Mouse (Mus musculus) MEL (cell line): ENCODE measurements around the gene Gpr1. TPM values are rescaled to one million over a fixed set of nuclear protein-coding genes. Genes with fewer than 3 reads are reported as not detected.

Source experiments
- DNase-seq: peaks from one replicate; pipeline ENCODE4 v3.0.0; 2011; ENCODE audit warnings: low read depth, low spot score
- H3K27ac ChIP-seq: 2 replicates; pipeline ENCODE4 v1.5.1; 2012; ENCODE audit warnings: low read depth, mild to moderate bottlenecking, control low read depth, low read length, moderate library complexity; ENCODE audit not compliant: control insufficient read depth
- H3K27me3 ChIP-seq, 2 experiments: fragments of 150-350 bp in 1 of 2; sonication (generic) in 1 of 2; 2 replicates each; pipeline ENCODE4 v1.6.1; 2012; ENCODE audit warnings: low read length in 2 of 2, mild to moderate bottlenecking in 2 of 2, improper control_type of control experiment in 1 of 2, moderate library complexity in 1 of 2; ENCODE audit not compliant: insufficient read depth in 2 of 2, control insufficient read depth in 1 of 2
- H3K36me3 ChIP-seq, 2 experiments: 2 replicates each; pipeline ENCODE4 v1.6.1; 2012 to 2014; ENCODE audit warnings: low read length in 2 of 2, improper control_type of control experiment in 1 of 2, inconsistent platforms in 1 of 2, mild to moderate bottlenecking in 1 of 2; ENCODE audit not compliant: insufficient read depth in 2 of 2, control insufficient read depth in 1 of 2
- H3K4me1 ChIP-seq, 2 experiments: fragments of 150-350 bp in 1 of 2; sonication (generic) in 1 of 2; 2 replicates each; pipeline ENCODE4 v1.6.1; 2012; ENCODE audit warnings: low read length in 2 of 2, improper control_type of control experiment in 1 of 2, mild to moderate bottlenecking in 1 of 2; ENCODE audit not compliant: insufficient read depth in 2 of 2, control insufficient read depth in 1 of 2
- H3K4me3 ChIP-seq, 2 experiments: fragments of 150-350 bp in 1 of 2; sonication (generic) in 1 of 2; 2 replicates each; pipeline ENCODE4 v1.5.1; 2012; ENCODE audit warnings: low read depth in 2 of 2, low read length in 2 of 2, mild to moderate bottlenecking in 2 of 2, moderate library complexity in 2 of 2, control low read depth in 1 of 2, improper control_type of control experiment in 1 of 2; ENCODE audit not compliant: control insufficient read depth in 1 of 2, insufficient read depth in 1 of 2
- H3K79me2 ChIP-seq: 2 replicates; pipeline ENCODE4 v1.6.1; 2012; ENCODE audit warnings: mild to moderate bottlenecking, low read length, moderate library complexity; ENCODE audit not compliant: control insufficient read depth, poor library complexity, insufficient read depth
- H3K9ac ChIP-seq: 2 replicates; pipeline ENCODE4 v1.6.1; 2012; ENCODE audit warnings: low read depth, mild to moderate bottlenecking, control low read depth, low read length, moderate library complexity; ENCODE audit not compliant: control insufficient read depth, poor library complexity, severe bottlenecking
- H3K9me3 ChIP-seq: fragments of 150-350 bp; sonication (generic); replicated peaks from 2 replicates; pipeline ENCODE4 v1.6.1; 2012; ENCODE audit warnings: mild to moderate bottlenecking, low read length, improper control_type of control experiment, moderate library complexity; ENCODE audit not compliant: insufficient read depth
- BHLHE40 ChIP-seq: IDR thresholded peaks from 2 replicates; pipeline ENCODE4 v1.6.1; 2012; ENCODE audit warnings: low read depth, mild to moderate bottlenecking, inconsistent platforms, low read length, improper control_type of control experiment, borderline replicate concordance
- CHD1 ChIP-seq: IDR thresholded peaks from 2 replicates; pipeline ENCODE4 v1.6.1; 2012; ENCODE audit warnings: low read depth, mild to moderate bottlenecking, inconsistent platforms, low read length, improper control_type of control experiment
- ELF1 ChIP-seq: IDR thresholded peaks from 2 replicates; pipeline ENCODE4 v1.6.1; 2014; ENCODE audit warnings: low read depth, mild to moderate bottlenecking, inconsistent platforms, low read length, improper control_type of control experiment, moderate library complexity
- EP300 ChIP-seq, 2 experiments: IDR thresholded peaks; 2 replicates each; pipeline ENCODE4 v1.6.1; 2011; ENCODE audit warnings: improper control_type of control experiment in 2 of 2, low read length in 2 of 2, low read depth in 1 of 2, mild to moderate bottlenecking in 1 of 2
- GATA1 ChIP-seq: IDR thresholded peaks from 2 replicates; pipeline ENCODE4 v1.6.1; 2011; ENCODE audit warnings: low read depth, low read length, improper control_type of control experiment
- HCFC1 ChIP-seq: IDR thresholded peaks from 2 replicates; pipeline ENCODE4 v1.6.1; 2012; ENCODE audit warnings: low read depth, mild to moderate bottlenecking, inconsistent platforms, low read length, improper control_type of control experiment, moderate library complexity
- JUND ChIP-seq: IDR thresholded peaks from 2 replicates; pipeline ENCODE4 v1.6.1; 2011; ENCODE audit warnings: low read depth, mild to moderate bottlenecking, improper control_type of control experiment, low read length
- KAT2A ChIP-seq: conservative IDR thresholded peaks from 2 replicates; pipeline ENCODE4 v1.6.1; 2012; ENCODE audit warnings: low read depth, low read length, improper control_type of control experiment, inconsistent platforms
- MAZ ChIP-seq: IDR thresholded peaks from 2 replicates; pipeline ENCODE4 v1.6.1; 2012; ENCODE audit warnings: low read depth, mild to moderate bottlenecking, inconsistent platforms, low read length, improper control_type of control experiment
- MXI1 ChIP-seq: IDR thresholded peaks from 2 replicates; pipeline ENCODE4 v1.6.1; 2011; ENCODE audit warnings: mild to moderate bottlenecking, low read depth, low read length, improper control_type of control experiment
- MYB ChIP-seq: IDR thresholded peaks from 2 replicates; pipeline ENCODE4 v1.6.1; 2011; ENCODE audit warnings: mild to moderate bottlenecking, low read depth, low read length, improper control_type of control experiment
- MYC ChIP-seq: IDR thresholded peaks from 2 replicates; pipeline ENCODE4 v1.6.1; 2011; ENCODE audit warnings: low read depth, mild to moderate bottlenecking, low read length, improper control_type of control experiment, moderate library complexity
- NELFE ChIP-seq: IDR thresholded peaks from 2 replicates; pipeline ENCODE4 v1.6.1; 2011; ENCODE audit warnings: low read depth, low read length, improper control_type of control experiment
- NRF1 ChIP-seq: IDR thresholded peaks from 2 replicates; pipeline ENCODE4 v1.6.1; 2014; ENCODE audit warnings: low read depth, mild to moderate bottlenecking, inconsistent platforms, low read length, improper control_type of control experiment, moderate library complexity; ENCODE audit not compliant: poor library complexity, insufficient read depth, severe bottlenecking
- POLR2A ChIP-seq, 2 experiments: IDR thresholded peaks; 2 replicates each; pipeline ENCODE4 v1.6.1; 2011 to 2012; ENCODE audit warnings: low read length in 2 of 2, mild to moderate bottlenecking in 2 of 2, control low read depth in 1 of 2, improper control_type of control experiment in 1 of 2, low read depth in 1 of 2, moderate library complexity in 1 of 2; ENCODE audit not compliant: control insufficient read depth in 1 of 2, insufficient read depth in 1 of 2, poor library complexity in 1 of 2
- RAD21 ChIP-seq: IDR thresholded peaks from 2 replicates; pipeline ENCODE4 v1.6.1; 2011; ENCODE audit warnings: mild to moderate bottlenecking, low read depth, low read length, improper control_type of control experiment
- RCOR1 ChIP-seq: IDR thresholded peaks from 2 replicates; pipeline ENCODE4 v1.6.1; 2012; ENCODE audit warnings: low read depth, mild to moderate bottlenecking, inconsistent platforms, low read length, improper control_type of control experiment
- SMC3 ChIP-seq: IDR thresholded peaks from 2 replicates; pipeline ENCODE4 v1.6.1; 2011; ENCODE audit warnings: low read depth, low read length, improper control_type of control experiment
- TAL1 ChIP-seq: IDR thresholded peaks from 2 replicates; pipeline ENCODE4 v1.6.1; 2012; ENCODE audit warnings: mild to moderate bottlenecking, inconsistent platforms, low read length, moderate library complexity, mixed read lengths
- TBP ChIP-seq: IDR thresholded peaks from 2 replicates; pipeline ENCODE4 v1.8.0; 2011; ENCODE audit warnings: low read depth, low read length, improper control_type of control experiment
- UBTF ChIP-seq: IDR thresholded peaks from 2 replicates; pipeline ENCODE4 v1.6.1; 2012; ENCODE audit warnings: low read depth, mild to moderate bottlenecking, inconsistent platforms, low read length, improper control_type of control experiment, moderate library complexity, borderline replicate concordance; ENCODE audit not compliant: insufficient read depth
- ZC3H11A ChIP-seq: IDR thresholded peaks from 2 replicates; pipeline ENCODE4 v1.6.1; 2012; ENCODE audit warnings: low read depth, mild to moderate bottlenecking, inconsistent platforms, low read length, improper control_type of control experiment
- ZKSCAN1 ChIP-seq: IDR thresholded peaks from 2 replicates; pipeline ENCODE4 v1.6.1; 2012; ENCODE audit warnings: low read depth, mild to moderate bottlenecking, inconsistent platforms, low read length, improper control_type of control experiment, moderate library complexity
- ZMIZ1 ChIP-seq: IDR thresholded peaks from 2 replicates; pipeline ENCODE4 v1.6.1; 2012; ENCODE audit warnings: low read depth, mild to moderate bottlenecking, inconsistent platforms, low read length, improper control_type of control experiment, moderate library complexity
- ZNF384 ChIP-seq: IDR thresholded peaks from 2 replicates; pipeline ENCODE4 v1.6.1; 2012; ENCODE audit warnings: low read depth, mild to moderate bottlenecking, inconsistent platforms, low read length, improper control_type of control experiment
- polyA plus RNA-seq, 2 experiments: library from polyadenylated mRNA; stranded (reverse) in 1 of 2; unstranded in 1 of 2; fragments of >175 nt in 1 of 2; fragments of >200 nt in 1 of 2; gene quantifications; 2 replicates each; pipeline versions ENCODE4 v1.2.1 to v1.2.4; 2012; ENCODE audit warnings: low replicate concordance in 2 of 2, low read depth in 1 of 2; ENCODE audit not compliant: insufficient read length in 2 of 2, insufficient read depth in 1 of 2, missing spikeins in 1 of 2
- total RNA-seq: library from RNA; depleted of rRNA; stranded (reverse); fragments of 300-350 nt; gene quantifications from 2 replicates; pipeline ENCODE4 v1.2.3, GENCODE M21; 2012

The Gpr1 gene
- total and polyA plus RNA-seq, 3 experiments = 0.04 TPM; not detected in 2

- DNase-seq = no peak
- Histone ChIP-seq H3K4me3 (no peak overlapping the region), H3K27ac (no peak overlapping the region), H3K79me2 (no peaks in the 10 kb centered on the region), H3K27me3 (no peaks in the 10 kb centered on the region), H3K9me3 (no peaks in the 10 kb centered on the region), H3K9ac (no peak overlapping the region), H3K36me3 (no peaks in the 10 kb centered on the region), H3K4me1 (no peaks in the 10 kb centered on the region)
- TF ChIP-seq GATA1 = no peak
- no peak for TF ChIP-seq TAL1
- TF ChIP-seq NELFE = no peak
- no peak for TF ChIP-seq MAZ
- TF ChIP-seq KAT2A = no peak
- no peak for TF ChIP-seq SMC3
- no peak for TF ChIP-seq RCOR1
- TF ChIP-seq BHLHE40 = no peak
- TF ChIP-seq EP300 (IDR thresholded peaks at IDR 0.05; ENCODE audit: low read depth in 1 of 2, low read length in 2 of 2) = no peak
These were observed 10.2 kb downstream of the Gpr1 start for GRCm38 (mm10) chr1:63203950-63204659.

- H3K4me3 ChIP-seq = no peak overlapping the region
- TF ChIP-seq ZKSCAN1 (no peak), ELF1 (no peak), MXI1 (no peak), HCFC1 (no peak)
- no peaks in the 10 kb centered on the region for H3K4me1 ChIP-seq
- no peak overlapping the region for H3K9ac ChIP-seq
- H3K36me3 ChIP-seq = no peaks in the 10 kb centered on the region
- no peaks in the 10 kb centered on the region for H3K79me2 ChIP-seq
- DNase-seq = no peak
- no peaks in the 10 kb centered on the region for H3K27me3 ChIP-seq
- no peak overlapping the region for H3K27ac ChIP-seq
- no peaks in the 10 kb centered on the region for H3K9me3 ChIP-seq
These were observed 10.9 kb downstream of the Gpr1 start for GRCm38 (mm10) chr1:63203471-63203870.

- TF ChIP-seq UBTF (no peak), ZC3H11A (no peak), ZKSCAN1 (no peak), POLR2A (IDR thresholded peaks at IDR 0.05; ENCODE audit: control insufficient read depth in 1 of 2, insufficient read depth in 1 of 2, low read depth in 1 of 2, low read length in 2 of 2, poor library complexity in 1 of 2) (no peak), MYB (no peak), NRF1 (no peak), RAD21 (no peak), MYC (no peak), ZNF384 (no peak), CHD1 (no peak), MAZ (no peak), MXI1 (no peak), JUND (no peak), TBP (no peak), HCFC1 (no peak), ZMIZ1 (no peak), SMC3 (no peak), KAT2A (no peak), TAL1 (no peak)
- no peaks in the 10 kb centered on the region for H3K36me3 ChIP-seq
- no peaks in the 10 kb centered on the region for H3K9me3 ChIP-seq
- no peak overlapping the region for H3K9ac ChIP-seq
- no peaks in the 10 kb centered on the region for H3K79me2 ChIP-seq
- no peaks in the 10 kb centered on the region for H3K4me1 ChIP-seq
- H3K4me3 ChIP-seq = no peak overlapping the region
- H3K27ac ChIP-seq = no peak overlapping the region
- no peak for DNase-seq
- no peaks in the 10 kb centered on the region for H3K27me3 ChIP-seq
These were observed 12.7 kb downstream of the Gpr1 start for GRCm38 (mm10) chr1:63201672-63202071.
